Mouse (Mus musculus): ENCODE results near the gene Pard3b. TPM values are rescaled to one million over a fixed set of nuclear protein-coding genes. Genes with fewer than 3 reads are reported as not detected.

Pard3b gene
- polyA plus RNA-seq, 1 experiment = 5.7 TPM

- Histone ChIP-seq H3K4me1 (ENCODE audit: control insufficient read depth, insufficient read depth, low read length) (no peaks in the 10 kb centered on the region), H3K4me3 (replicated peaks; ENCODE audit: extremely low read depth, low read depth, low read length) (no peak overlapping the region)
- no peak for DNase-seq
- TF ChIP-seq CTCF (IDR thresholded peaks at IDR 0.05; ENCODE audit: insufficient read depth, low read length) (no peak), POLR2A (IDR thresholded peaks at IDR 0.05; ENCODE audit: borderline replicate concordance, extremely low read depth, low read depth, low read length) (no peak)
- 45% methylated on average over 3 of the region's 3 CpGs for WGBS
Observed at GRCm38 (mm10) chr1:62041718-62042117, 403.1 kb downstream of the Pard3b start.

DNA sequence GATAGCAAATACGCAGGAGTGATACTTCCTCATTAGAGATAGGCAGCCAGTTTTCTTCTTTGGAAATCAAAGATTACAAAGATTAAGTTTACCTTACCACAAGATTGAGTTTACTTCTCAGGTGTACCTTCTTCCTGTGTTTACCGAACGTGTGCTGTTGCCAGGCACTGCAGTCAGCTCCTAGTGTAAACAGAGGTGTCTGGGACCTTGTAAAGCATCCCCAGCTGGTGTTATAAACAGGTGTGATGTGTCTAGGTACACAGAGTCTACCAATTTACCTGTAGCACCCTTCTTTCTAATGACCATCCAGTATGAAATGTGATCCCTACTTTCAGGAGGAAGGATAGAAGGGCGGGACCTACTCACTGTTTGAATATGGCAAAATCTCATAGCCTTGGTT, 410.0 kb downstream of the Pard3b start:
- no peak for DNase-seq
- 64% methylated on average over 4 of the region's 4 CpGs for WGBS
- Histone ChIP-seq H3K4me1 (ENCODE audit: control insufficient read depth, insufficient read depth, low read length) (no peaks in the 10 kb centered on the region), H3K4me3 (replicated peaks; ENCODE audit: extremely low read depth, low read depth, low read length) (no peak overlapping the region)
- no peak for TF ChIP-seq CTCF (IDR thresholded peaks at IDR 0.05; ENCODE audit: insufficient read depth, low read length)
- no peak for TF ChIP-seq POLR2A (IDR thresholded peaks at IDR 0.05; ENCODE audit: borderline replicate concordance, extremely low read depth, low read depth, low read length)

GRCm38 (mm10) chr1:62051186-62051825, 412.7 kb downstream of the Pard3b start:
- H3K4me1 ChIP-seq (ENCODE audit: control insufficient read depth, insufficient read depth, low read length) = no peaks in the 10 kb centered on the region
- no peak for DNase-seq
- TF ChIP-seq CTCF (IDR thresholded peaks at IDR 0.05; ENCODE audit: insufficient read depth, low read length) (no peak), POLR2A (IDR thresholded peaks at IDR 0.05; ENCODE audit: borderline replicate concordance, extremely low read depth, low read depth, low read length) (no peak)
- WGBS = 52% methylated on average over 1 of the region's 1 CpGs
- H3K4me3 ChIP-seq (replicated peaks; ENCODE audit: extremely low read depth, low read depth, low read length) = no peak overlapping the region

DNA sequence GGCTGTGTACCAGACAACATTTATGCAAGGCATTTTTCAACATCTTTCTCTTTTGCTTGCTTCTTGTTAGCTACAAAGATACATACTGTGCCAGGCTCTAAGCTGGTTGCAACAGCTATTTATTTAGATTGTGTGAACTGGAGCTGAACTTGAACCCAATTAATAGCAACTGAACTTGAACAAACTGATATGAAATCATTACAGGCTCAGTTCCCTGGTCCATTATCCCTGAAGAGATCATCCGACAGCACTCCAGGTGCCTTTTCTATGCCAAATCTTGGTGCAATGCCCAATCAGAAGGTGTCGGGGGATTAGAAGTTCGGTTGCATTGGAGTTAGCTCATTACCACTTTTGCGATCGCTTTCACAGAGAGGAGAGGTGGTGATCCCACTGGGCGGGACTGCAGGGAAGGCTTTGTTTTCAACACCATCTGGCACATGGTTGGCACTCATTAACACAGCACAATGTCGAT, 414.6 kb downstream of the Pard3b start:
- no peak overlapping the region for H3K4me3 ChIP-seq (replicated peaks; ENCODE audit: extremely low read depth, low read depth, low read length)
- DNase-seq = no peak
- TF ChIP-seq POLR2A (IDR thresholded peaks at IDR 0.05; ENCODE audit: borderline replicate concordance, extremely low read depth, low read depth, low read length) (no peak), CTCF (IDR thresholded peaks at IDR 0.05; ENCODE audit: insufficient read depth, low read length) (no peak)
- H3K4me1 ChIP-seq (ENCODE audit: control insufficient read depth, insufficient read depth, low read length) = no peaks in the 10 kb centered on the region
- WGBS = 73% methylated on average over 7 of the region's 7 CpGs

DNA sequence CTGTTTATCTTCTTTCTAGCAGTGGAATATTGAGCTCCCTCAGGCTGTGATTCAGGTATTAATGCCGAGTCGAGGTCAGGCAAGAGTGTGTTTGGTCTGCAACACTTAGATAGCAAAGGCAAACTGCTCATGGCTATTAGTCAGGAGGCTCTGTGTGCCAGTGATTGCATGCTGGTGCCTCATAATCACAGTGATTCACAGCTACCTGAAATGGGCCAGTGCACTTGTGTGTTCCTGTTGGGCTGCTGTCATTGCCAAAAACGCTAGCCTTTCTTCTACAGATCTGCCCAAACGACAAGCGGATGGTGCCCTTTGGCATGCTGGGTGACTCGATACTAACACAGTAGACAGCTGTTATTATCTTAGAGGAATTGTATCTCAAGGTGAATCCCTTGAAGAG, 416.7 kb downstream of the Pard3b start:
- Histone ChIP-seq H3K4me3 (replicated peaks; ENCODE audit: extremely low read depth, low read depth, low read length) (no peak overlapping the region), H3K4me1 (ENCODE audit: control insufficient read depth, insufficient read depth, low read length) (no peaks in the 10 kb centered on the region)
- DNase-seq = no peak
- TF ChIP-seq POLR2A (IDR thresholded peaks at IDR 0.05; ENCODE audit: borderline replicate concordance, extremely low read depth, low read depth, low read length) (no peak), CTCF (IDR thresholded peaks at IDR 0.05; ENCODE audit: insufficient read depth, low read length) (no peak)
- WGBS = 78% methylated on average over 6 of the region's 6 CpGs

GRCm38 (mm10) chr1:62070617-62071016, 432.0 kb downstream of the Pard3b start:
- TF ChIP-seq CTCF (IDR thresholded peaks at IDR 0.05; ENCODE audit: insufficient read depth, low read length) (no peak), POLR2A (IDR thresholded peaks at IDR 0.05; ENCODE audit: borderline replicate concordance, extremely low read depth, low read depth, low read length) (no peak)
- 68% methylated on average over 6 of the region's 6 CpGs for WGBS

DNA sequence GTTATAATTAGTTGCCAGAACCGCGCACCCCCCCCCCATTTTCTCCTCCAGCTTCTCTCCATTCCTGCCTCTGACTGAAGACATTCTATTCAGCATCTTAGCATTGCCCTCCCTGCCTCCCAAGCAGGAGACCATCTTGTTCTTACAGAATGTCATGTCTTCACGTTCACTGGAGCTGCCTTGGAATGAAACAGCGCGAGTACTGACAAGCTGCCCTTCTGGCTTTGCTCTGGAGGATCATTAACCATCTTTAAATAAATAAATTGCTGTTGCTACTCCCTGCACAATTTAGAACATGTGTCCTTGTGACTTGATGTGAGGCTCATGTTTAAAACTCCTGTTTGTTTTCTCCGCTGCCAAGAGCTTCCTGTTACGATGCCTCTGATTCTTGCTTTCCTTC, 432.5 kb downstream of the Pard3b start:
- DNase-seq = no peak
- 60% methylated on average over 7 of the region's 7 CpGs for WGBS
- no peak overlapping the region for H3K4me3 ChIP-seq (replicated peaks; ENCODE audit: extremely low read depth, low read depth, low read length)
- TF ChIP-seq CTCF (IDR thresholded peaks at IDR 0.05; ENCODE audit: insufficient read depth, low read length) (no peak), POLR2A (IDR thresholded peaks at IDR 0.05; ENCODE audit: borderline replicate concordance, extremely low read depth, low read depth, low read length) (no peak)
- no peaks in the 10 kb centered on the region for H3K4me1 ChIP-seq (ENCODE audit: control insufficient read depth, insufficient read depth, low read length)

More at GRCm38 (mm10) chr1:62070617-62071016, 432.0 kb downstream of the Pard3b start:
- DNase-seq = no peak
- no peak overlapping the region for H3K4me3 ChIP-seq (replicated peaks; ENCODE audit: extremely low read depth, low read depth, low read length)
- H3K4me1 ChIP-seq (ENCODE audit: control insufficient read depth, insufficient read depth, low read length) = no peaks in the 10 kb centered on the region

- Histone ChIP-seq H3K4me3 (replicated peaks; ENCODE audit: extremely low read depth, low read depth, low read length) (no peak overlapping the region), H3K4me1 (ENCODE audit: control insufficient read depth, insufficient read depth, low read length) (no peaks in the 10 kb centered on the region)
- 98% methylated on average over 3 of the region's 3 CpGs for WGBS
- TF ChIP-seq CTCF (IDR thresholded peaks at IDR 0.05; ENCODE audit: insufficient read depth, low read length) (no peak), POLR2A (IDR thresholded peaks at IDR 0.05; ENCODE audit: borderline replicate concordance, extremely low read depth, low read depth, low read length) (no peak)
- no peak for DNase-seq
Observed at GRCm38 (mm10) chr1:62076171-62076570, 437.5 kb downstream of the Pard3b start.

DNA sequence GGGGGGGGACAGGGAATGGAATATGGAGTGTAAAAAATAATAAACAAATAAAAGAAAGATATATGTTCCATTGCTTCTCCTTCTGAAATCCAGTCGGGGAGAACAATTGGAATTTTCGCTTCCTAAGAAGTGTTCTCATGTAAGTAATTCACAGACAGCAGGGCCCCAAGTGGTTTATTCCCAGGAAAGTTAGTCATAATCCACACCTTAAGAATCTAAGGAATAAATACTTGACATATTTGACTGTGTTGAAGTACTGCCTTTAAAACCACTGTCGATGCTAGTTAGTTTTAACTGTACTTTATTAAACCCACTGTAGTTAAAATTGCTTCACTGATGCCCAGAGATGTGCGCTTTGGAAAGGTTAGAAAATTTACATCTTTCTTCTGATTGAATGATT, 442.5 kb downstream of the Pard3b start:
- no peak for DNase-seq
- H3K4me3 ChIP-seq (replicated peaks; ENCODE audit: extremely low read depth, low read depth, low read length) = no peak overlapping the region
- H3K4me1 ChIP-seq (ENCODE audit: control insufficient read depth, insufficient read depth, low read length) = no peaks in the 10 kb centered on the region
- TF ChIP-seq POLR2A (IDR thresholded peaks at IDR 0.05; ENCODE audit: borderline replicate concordance, extremely low read depth, low read depth, low read length) = no peak
- TF ChIP-seq CTCF (IDR thresholded peaks at IDR 0.05; ENCODE audit: insufficient read depth, low read length) = no peak
- WGBS = 78% methylated on average over 4 of the region's 4 CpGs

- H3K4me3 ChIP-seq (replicated peaks; ENCODE audit: extremely low read depth, low read depth, low read length) = no peak overlapping the region
- TF ChIP-seq CTCF (IDR thresholded peaks at IDR 0.05; ENCODE audit: insufficient read depth, low read length) (no peak), POLR2A (IDR thresholded peaks at IDR 0.05; ENCODE audit: borderline replicate concordance, extremely low read depth, low read depth, low read length) (no peak)
- no peak for DNase-seq
- H3K4me1 ChIP-seq (ENCODE audit: control insufficient read depth, insufficient read depth, low read length) = no peaks in the 10 kb centered on the region
- 38% methylated on average over 6 of the region's 6 CpGs for WGBS
Observed at GRCm38 (mm10) chr1:62085995-62086394, 447.4 kb downstream of the Pard3b start.
